ENCODE assay signal across 21 mouse cellular contexts in genomic region chr5:71951398-71951797, GRCm38 (mm10).
DNase-seq lines count a peak whose midpoint lies in the region; ATAC-seq and TF ChIP-seq lines count a peak whose summit lies in the region.
"Had no signal": no experiment of that assay in that cellular context is flagged by ENCODE, and none has a peak within 500 bp of the region (broad histone marks: within the 10 kb centered on the region; RNA-seq: fewer than 3 reads in every experiment).

No protein-coding gene starts in this region.

- no peak for ATAC-seq in lung, embryonic 14.5 days (ENCODE audit: insufficient read depth)
- no peak for ATAC-seq in forebrain, embryonic 11.5 days (replicated peaks; ENCODE audit: low FRiP score)
- ATAC-seq: forebrain, embryonic 16.5 days; midbrain, embryonic 13.5 days had no signal

- WGBS in lung, embryonic 14.5 days = 84% methylated on average over 1 of the region's 1 CpGs
- 98% methylated on average over 1 of the region's 1 CpGs for WGBS in forebrain, embryonic 11.5 days

- no peak for TF ChIP-seq POLR2A in brain, embryonic 14.5 days (IDR thresholded peaks at IDR 0.05; ENCODE audit: borderline replicate concordance, extremely low read depth, insufficient read depth, insufficient read length, poor library complexity, severe bottlenecking)

- H3K9ac ChIP-seq in lung, embryonic 14.5 days = no peak overlapping the region
- H3K9ac ChIP-seq in forebrain, embryonic 11.5 days (ENCODE audit: low read length) = no peak overlapping the region
- H3K9ac ChIP-seq: embryonic facial prominence, embryonic 13.5 days; heart, embryonic 13.5 days; limb, embryonic 12.5 days; liver, embryonic 13.5 days; lung, embryonic 15.5 days; midbrain, embryonic 13.5 days; neural tube, embryonic 15.5 days had no signal

- H3ac ChIP-seq in C2C12 (ENCODE audit: control insufficient read depth, insufficient read length, low read depth) = no peak overlapping the region

- H3K79me2 ChIP-seq in C2C12 (ENCODE audit: control insufficient read depth, insufficient read depth) = no peaks in the 10 kb centered on the region

- H3K79me3 ChIP-seq in C2C12 (ENCODE audit: low read depth) = no peaks in the 10 kb centered on the region

- peak; percentile 4 to 5 for DNase-seq in heart, postnatal 10 days
- DNase-seq in heart, adult 11 months = no peak
- peak; percentile 17 for DNase-seq in lung, embryonic 14.5 days
- no peak for DNase-seq in lung, postnatal 25 days (ENCODE audit: low spot score)
- DNase-seq in brain, embryonic 14.5 days (ENCODE audit: low read depth) = peak; percentile 39
- no peak for DNase-seq in forebrain, embryonic 11.5 days (ENCODE audit: low spot score)
- DNase-seq: cerebellum, adult 9-11 months; heart, adult 18-20 months; kidney, adult 18-20 months; kidney, postnatal 25 days; liver, embryonic 13.5 days; right cerebral cortex, postnatal 4 days had no signal

- TF ChIP-seq CTCF in lung, embryonic 14.5 days (IDR thresholded peaks at IDR 0.05; ENCODE audit: low read depth) = no peak
- no peak for TF ChIP-seq CTCF in C2C12 (IDR thresholded peaks at IDR 0.05; ENCODE audit: control insufficient read depth, insufficient read depth, insufficient read length)
- TF ChIP-seq CTCF in brain, embryonic 14.5 days (IDR thresholded peaks at IDR 0.05; ENCODE audit: borderline replicate concordance, extremely low read depth, insufficient read depth, insufficient read length) = no peak

- H3K4me3 ChIP-seq in lung, embryonic 14.5 days (ENCODE audit: low read depth, low read length) = no peak overlapping the region
- no peak overlapping the region for H3K4me3 ChIP-seq in C2C12 (ENCODE audit: insufficient read depth, poor library complexity, severe bottlenecking)
- H3K4me3 ChIP-seq in forebrain, embryonic 11.5 days (ENCODE audit: low read depth, low read length) = no peak overlapping the region
- H3K4me3 ChIP-seq: embryonic facial prominence, embryonic 13.5 days; heart, embryonic 13.5 days; limb, embryonic 12.5 days; liver, embryonic 13.5 days; lung, embryonic 15.5 days; midbrain, embryonic 13.5 days; neural tube, embryonic 15.5 days had no signal

- no peak overlapping the region for H3K27ac ChIP-seq in lung, embryonic 14.5 days (ENCODE audit: low read depth)
- no peak overlapping the region for H3K27ac ChIP-seq in forebrain, embryonic 11.5 days (ENCODE audit: low read depth, low read length)
- H3K27ac ChIP-seq: embryonic facial prominence, embryonic 13.5 days; heart, embryonic 13.5 days; limb, embryonic 12.5 days; liver, embryonic 13.5 days; lung, embryonic 15.5 days; midbrain, embryonic 13.5 days; neural tube, embryonic 15.5 days had no signal

- no peaks in the 10 kb centered on the region for H3K36me3 ChIP-seq in lung, embryonic 14.5 days (ENCODE audit: insufficient read depth)
- no peaks in the 10 kb centered on the region for H3K36me3 ChIP-seq in C2C12 (ENCODE audit: control insufficient read depth, insufficient read depth)
- no peaks in the 10 kb centered on the region for H3K36me3 ChIP-seq in forebrain, embryonic 11.5 days (ENCODE audit: control insufficient read depth, insufficient read depth, low read length)
- H3K36me3 ChIP-seq: embryonic facial prominence, embryonic 13.5 days; G1E; heart, embryonic 13.5 days; limb, embryonic 12.5 days; liver, embryonic 13.5 days; lung, embryonic 15.5 days; midbrain, embryonic 13.5 days; neural tube, embryonic 15.5 days had no signal

- no peaks in the 10 kb centered on the region for H3K9me3 ChIP-seq in lung, embryonic 14.5 days (ENCODE audit: low read depth, low read length)
- H3K9me3 ChIP-seq in forebrain, embryonic 11.5 days (ENCODE audit: control insufficient read depth, low read length) = no peaks in the 10 kb centered on the region
- H3K9me3 ChIP-seq: embryonic facial prominence, embryonic 13.5 days; G1E; heart, embryonic 13.5 days; limb, embryonic 12.5 days; liver, embryonic 13.5 days; lung, embryonic 15.5 days; midbrain, embryonic 13.5 days; neural tube, embryonic 15.5 days had no signal

- H3K4me2 ChIP-seq in lung, embryonic 14.5 days = no peak overlapping the region
- H3K4me2 ChIP-seq in forebrain, embryonic 11.5 days (ENCODE audit: low read depth, low read length, severe bottlenecking) = no peak overlapping the region
- H3K4me2 ChIP-seq: embryonic facial prominence, embryonic 13.5 days; heart, embryonic 13.5 days; limb, embryonic 12.5 days; liver, embryonic 13.5 days; lung, embryonic 15.5 days; midbrain, embryonic 13.5 days; neural tube, embryonic 15.5 days had no signal

- no peaks in the 10 kb centered on the region for H3K4me1 ChIP-seq in lung, embryonic 14.5 days (ENCODE audit: insufficient read depth)
- no peaks in the 10 kb centered on the region for H3K4me1 ChIP-seq in forebrain, embryonic 11.5 days (replicated peaks; ENCODE audit: control insufficient read depth, insufficient read depth, low read length)
- H3K4me1 ChIP-seq: embryonic facial prominence, embryonic 13.5 days; limb, embryonic 12.5 days; liver, embryonic 13.5 days; lung, embryonic 15.5 days had no signal

- intact Hi-C loops in heart, postnatal 10 days (cut with DNase I) = no loop called here

- no peaks in the 10 kb centered on the region for H3K27me3 ChIP-seq in lung, embryonic 14.5 days (ENCODE audit: insufficient read depth, low read length)
- no peaks in the 10 kb centered on the region for H3K27me3 ChIP-seq in C2C12 (ENCODE audit: control insufficient read depth, insufficient read depth, insufficient read length)
- no peaks in the 10 kb centered on the region for H3K27me3 ChIP-seq in forebrain, embryonic 11.5 days (ENCODE audit: control insufficient read depth, insufficient read depth, low read length)
- H3K27me3 ChIP-seq: embryonic facial prominence, embryonic 13.5 days; heart, embryonic 13.5 days; limb, embryonic 12.5 days; liver, embryonic 13.5 days; lung, embryonic 15.5 days; midbrain, embryonic 13.5 days; neural tube, embryonic 15.5 days had no signal

TF ChIP-seq in C2C12, 6 proteins besides CTCF, POLR2A, EP300 and RAD21:
- peak; percentile 64 for TF ChIP-seq MYOD1 (IDR thresholded peaks at IDR 0.05; ENCODE audit: control insufficient read depth, insufficient read length, low read depth)
- TF ChIP-seq CEBPB (IDR thresholded peaks at IDR 0.05; ENCODE audit: low read depth) = no peak

Comparison
In these comparisons a context has a peak if more than half of its experiments do, and no peak if none do; other contexts are left out.
1. DNase-seq: peak in heart, postnatal 10 days (2 of 2), lung, embryonic 14.5 days (single experiment) and brain, embryonic 14.5 days (single experiment); none in heart, adult 11 months (single experiment), lung, postnatal 25 days (single experiment) and forebrain, embryonic 11.5 days (single experiment).